Mouse (Mus musculus) neural tube, embryonic 14.5 days (tissue): ENCODE measurements at regions not wholly inside any gene's neighbourhood (a gene's known extent, or its start where the extent isn't known, plus 50 kb on each side); places are given as distances from the start of the nearest gene placed in this dataset.

Experiments used
- ATAC-seq: fragments of 200-750 bp; cut with Nextera tagmentation; 2 replicates; pipeline ENCODE4 v1.8.0; 2017; ENCODE audit warnings: low read depth, mild to moderate bottlenecking, moderate TSS enrichment, moderate library complexity
- H3K27ac ChIP-seq: fragments of 300-500 bp; sonication (generic); 2 replicates; pipeline ENCODE4 v1.5.1; 2014; ENCODE audit warnings: low read depth, mild to moderate bottlenecking, control low read depth, low read length, moderate library complexity, mixed read lengths
- H3K27me3 ChIP-seq: fragments of 300-500 bp; sonication (generic); 2 replicates; pipeline ENCODE4 v1.6.1; 2014; ENCODE audit warnings: low read length; ENCODE audit not compliant: control insufficient read depth, insufficient read depth
- H3K36me3 ChIP-seq: fragments of 300-500 bp; sonication (generic); 2 replicates; pipeline ENCODE4 v1.6.1; 2014; ENCODE audit warnings: low read length, mixed read lengths; ENCODE audit not compliant: control insufficient read depth, insufficient read depth
- H3K4me1 ChIP-seq: fragments of 300-500 bp; sonication (generic); 2 replicates; pipeline ENCODE4 v1.6.1; 2014; ENCODE audit warnings: low read length; ENCODE audit not compliant: control insufficient read depth, insufficient read depth
- H3K4me2 ChIP-seq: fragments of 300-500 bp; sonication (generic); 2 replicates; pipeline ENCODE4 v1.6.1; 2014; ENCODE audit warnings: mild to moderate bottlenecking, low read depth, low read length, control low read depth
- H3K4me3 ChIP-seq: fragments of 300-500 bp; sonication (generic); 2 replicates; pipeline ENCODE4 v1.5.1; 2014; ENCODE audit warnings: low read depth, low read length, control low read depth, mixed read lengths
- H3K9ac ChIP-seq: fragments of 300-500 bp; sonication (generic); replicated peaks from 2 replicates; pipeline ENCODE4 v1.6.1; 2014; ENCODE audit warnings: low read depth, mild to moderate bottlenecking, control low read depth, low read length, mixed read lengths
- H3K9me3 ChIP-seq: fragments of 300-500 bp; sonication (generic); 2 replicates; pipeline ENCODE4 v1.6.1; 2016; ENCODE audit warnings: low read length; ENCODE audit not compliant: control insufficient read depth
- WGBS: fragments of 180-500 bp; shearing (Covaris S2); extraction: QIAGEN DNeasy Blood & Tissue Kit; methylation state at CpG from one replicate; pipeline ENCODE4 v1.1.7; 2014; 5-methylcytosine and 5-hydroxymethylcytosine counted together

DNA sequence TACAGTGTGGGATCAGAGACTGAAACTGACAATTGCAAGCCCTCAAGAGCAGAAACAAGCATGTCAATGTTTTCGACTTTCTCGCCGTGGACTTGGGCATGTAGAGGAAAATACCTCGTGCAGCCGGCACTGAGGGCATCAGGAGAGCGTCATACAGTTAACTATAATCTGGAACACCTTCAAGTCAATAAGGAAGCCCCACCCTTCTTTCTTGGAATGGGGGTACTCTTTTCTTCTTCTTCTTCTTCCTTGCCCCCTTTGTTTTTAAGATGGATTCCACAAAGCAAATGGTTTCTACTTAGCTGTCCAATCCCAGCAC is 452.5 kb downstream of the Wdr11 start:
- H3K27me3 ChIP-seq = no peaks in the 10 kb centered on the region
- H3K9me3 ChIP-seq = no peaks in the 10 kb centered on the region
- no peak overlapping the region for H3K4me2 ChIP-seq
- 86% methylated on average over 6 of the region's 6 CpGs for WGBS
- H3K36me3 ChIP-seq = no peaks in the 10 kb centered on the region
- no peak overlapping the region for H3K9ac ChIP-seq
- no peak overlapping the region for H3K27ac ChIP-seq
- no peak overlapping the region for H3K4me3 ChIP-seq
- H3K4me1 ChIP-seq = no peaks in the 10 kb centered on the region
- no peak for ATAC-seq

- no peak overlapping the region for H3K4me3 ChIP-seq
- ATAC-seq = no peak
- H3K27ac ChIP-seq = no peak overlapping the region
- no peaks in the 10 kb centered on the region for H3K4me1 ChIP-seq
- H3K36me3 ChIP-seq = no peaks in the 10 kb centered on the region
- H3K9me3 ChIP-seq = no peaks in the 10 kb centered on the region
- H3K4me2 ChIP-seq = no peak overlapping the region
- WGBS = 65% methylated on average over 6 of the region's 6 CpGs
- H3K27me3 ChIP-seq = no peaks in the 10 kb centered on the region
- H3K9ac ChIP-seq = no peak overlapping the region
Observed at GRCm38 (mm10) chr7:130044581-130044980, 452.9 kb downstream of the Wdr11 start.

- ATAC-seq = no peak
- Histone ChIP-seq H3K9me3 (no peaks in the 10 kb centered on the region), H3K4me3 (no peak overlapping the region), H3K36me3 (no peaks in the 10 kb centered on the region), H3K27me3 (no peaks in the 10 kb centered on the region), H3K9ac (no peak overlapping the region), H3K4me1 (no peaks in the 10 kb centered on the region), H3K27ac (no peak overlapping the region), H3K4me2 (no peak overlapping the region)
- WGBS = 52% methylated on average over 2 of the region's 2 CpGs
Observed at GRCm38 (mm10) chr7:130046086-130046485, 454.4 kb downstream of the Wdr11 start.

GRCm38 (mm10) chr7:130047293-130048034 is 455.8 kb downstream of the Wdr11 start:
- no peaks in the 10 kb centered on the region for H3K36me3 ChIP-seq
- no peak overlapping the region for H3K9ac ChIP-seq
- no peaks in the 10 kb centered on the region for H3K9me3 ChIP-seq
- WGBS = 40% methylated on average over 11 of the region's 11 CpGs
- H3K4me3 ChIP-seq = no peak overlapping the region
- no peak overlapping the region for H3K4me2 ChIP-seq
- H3K27ac ChIP-seq = no peak overlapping the region
- no peaks in the 10 kb centered on the region for H3K4me1 ChIP-seq
- no peaks in the 10 kb centered on the region for H3K27me3 ChIP-seq
- no peak for ATAC-seq

- Histone ChIP-seq H3K9ac (no peak overlapping the region), H3K4me1 (no peaks in the 10 kb centered on the region), H3K4me3 (no peak overlapping the region), H3K4me2 (no peak overlapping the region), H3K9me3 (no peaks in the 10 kb centered on the region), H3K27ac (no peak overlapping the region), H3K27me3 (no peaks in the 10 kb centered on the region), H3K36me3 (no peaks in the 10 kb centered on the region)
- ATAC-seq = no peak
- 14% methylated on average over 6 of the region's 6 CpGs for WGBS
Observed at GRCm38 (mm10) chr7:130048106-130048772, 456.6 kb downstream of the Wdr11 start.

- no peak for ATAC-seq
- no peaks in the 10 kb centered on the region for H3K36me3 ChIP-seq
- WGBS = 87% methylated on average over 2 of the region's 2 CpGs
Observed at GRCm38 (mm10) chr7:130049461-130049860, 457.8 kb downstream of the Wdr11 start.

GRCm38 (mm10) chr7:130050120-130050519 is 458.5 kb downstream of the Wdr11 start:
- Histone ChIP-seq H3K9me3 (no peaks in the 10 kb centered on the region), H3K4me2 (no peak overlapping the region), H3K36me3 (no peaks in the 10 kb centered on the region), H3K4me3 (no peak overlapping the region), H3K4me1 (no peaks in the 10 kb centered on the region), H3K9ac (no peak overlapping the region), H3K27ac (no peak overlapping the region), H3K27me3 (no peaks in the 10 kb centered on the region)
- WGBS = 19% methylated on average over 2 of the region's 2 CpGs
- ATAC-seq = no peak

More at GRCm38 (mm10) chr7:130049461-130049860, 457.8 kb downstream of the Wdr11 start:
- H3K4me1 ChIP-seq = no peaks in the 10 kb centered on the region
- no peak overlapping the region for H3K4me2 ChIP-seq
- no peak overlapping the region for H3K9ac ChIP-seq
- no peaks in the 10 kb centered on the region for H3K9me3 ChIP-seq
- H3K27me3 ChIP-seq = no peaks in the 10 kb centered on the region
- no peak overlapping the region for H3K27ac ChIP-seq
- H3K4me3 ChIP-seq = no peak overlapping the region

- Histone ChIP-seq H3K4me2 (no peak overlapping the region), H3K9me3 (no peaks in the 10 kb centered on the region), H3K27ac (no peak overlapping the region), H3K4me1 (no peaks in the 10 kb centered on the region), H3K27me3 (no peaks in the 10 kb centered on the region), H3K36me3 (no peaks in the 10 kb centered on the region), H3K9ac (no peak overlapping the region), H3K4me3 (no peak overlapping the region)
- WGBS = 96% methylated on average over 5 of the region's 5 CpGs
- no peak for ATAC-seq
Observed at GRCm38 (mm10) chr7:130052376-130052775, 460.7 kb downstream of the Wdr11 start.

- no peak overlapping the region for H3K9ac ChIP-seq
- WGBS = 91% methylated on average over 6 of the region's 6 CpGs
- H3K4me2 ChIP-seq = no peak overlapping the region
- H3K4me1 ChIP-seq = no peaks in the 10 kb centered on the region
- no peaks in the 10 kb centered on the region for H3K27me3 ChIP-seq
- no peak overlapping the region for H3K27ac ChIP-seq
- ATAC-seq = no peak
- H3K4me3 ChIP-seq = no peak overlapping the region
- H3K36me3 ChIP-seq = no peaks in the 10 kb centered on the region
- no peaks in the 10 kb centered on the region for H3K9me3 ChIP-seq
Observed at GRCm38 (mm10) chr7:130057708-130058107, 462.5 kb downstream of the Ate1 start.
